Mouse (Mus musculus): ENCODE measurements around the gene Vstm2b. TPM values are rescaled to one million over a fixed set of nuclear protein-coding genes. Genes with fewer than 3 reads are reported as not detected.

The Vstm2b gene
- total RNA-seq, 1 experiment from 2014 or later, result 0.74 TPM

Other genes starting within 250 kb of the Vstm2b start
- gene 4930433I11Rik, start 89.2 kb downstream of the Vstm2b start, total RNA-seq (2021), result not detected in 2 replicates
- gene Gm4884, start 134.4 kb downstream of the Vstm2b start, total RNA-seq (2021), result not detected in 2 replicates

Data from adrenal gland, postnatal 14 days (tissue).